Mouse (Mus musculus) heart, embryonic 11.5 days (tissue): ENCODE measurements at regions not wholly inside any gene's neighbourhood (a gene's known extent, or its start where the extent isn't known, plus 50 kb on each side); places are given as distances from the start of the nearest gene placed in this dataset.
"Not testable (repeated sequence)": the region's sequence is repeated elsewhere in the genome, so short reads cannot be mapped to it uniquely, and the experiment has no call there.

Experiments used
- ATAC-seq: fragments of 200-750 bp; cut with Nextera tagmentation; replicated peaks from 2 replicates; pipeline ENCODE4 v1.8.0; 2017; ENCODE audit warnings: moderate library complexity; ENCODE audit not compliant: insufficient number of reproducible peaks, low FRiP score, low TSS enrichment
- H3K27ac ChIP-seq: fragments of 300-500 bp; sonication (generic); 2 replicates; pipeline ENCODE4 v1.5.1; 2014; ENCODE audit warnings: mild to moderate bottlenecking, low read depth, low read length
- H3K27me3 ChIP-seq: fragments of 300-500 bp; sonication (generic); 2 replicates; pipeline ENCODE4 v1.6.1; 2014; ENCODE audit warnings: mild to moderate bottlenecking, low read length, mixed read lengths; ENCODE audit not compliant: control insufficient read depth, insufficient read depth
- H3K36me3 ChIP-seq: fragments of 300-500 bp; sonication (generic); 2 replicates; pipeline ENCODE4 v1.6.1; 2014; ENCODE audit warnings: mild to moderate bottlenecking, low read length, moderate library complexity, mixed read lengths; ENCODE audit not compliant: control insufficient read depth, insufficient read depth
- H3K4me1 ChIP-seq: fragments of 300-500 bp; sonication (generic); 2 replicates; pipeline ENCODE4 v1.6.1; 2014; ENCODE audit warnings: low read length; ENCODE audit not compliant: control insufficient read depth, insufficient read depth
- H3K4me2 ChIP-seq: fragments of 300-500 bp; sonication (generic); 2 replicates; pipeline ENCODE4 v1.6.1; 2014; ENCODE audit warnings: mild to moderate bottlenecking, moderate library complexity
- H3K4me3 ChIP-seq: fragments of 300-500 bp; sonication (generic); 2 replicates; pipeline ENCODE4 v1.5.1; 2014; ENCODE audit warnings: low read depth, low read length
- H3K9ac ChIP-seq: fragments of 300-500 bp; sonication (generic); 2 replicates; pipeline ENCODE4 v1.6.1; 2014; ENCODE audit warnings: mild to moderate bottlenecking, low read depth, low read length, moderate library complexity
- H3K9me3 ChIP-seq: fragments of 300-500 bp; sonication (generic); replicated peaks from 2 replicates; pipeline ENCODE4 v1.6.1; 2016; ENCODE audit warnings: low read length; ENCODE audit not compliant: control insufficient read depth
- WGBS: fragments of 180-500 bp; shearing (Covaris S2); extraction: QIAGEN DNeasy Blood & Tissue Kit; methylation state at CpG from one replicate; pipeline ENCODE4 v1.1.7; 2014; ENCODE audit not compliant: insufficient replicate concordance; 5-methylcytosine and 5-hydroxymethylcytosine counted together

DNA sequence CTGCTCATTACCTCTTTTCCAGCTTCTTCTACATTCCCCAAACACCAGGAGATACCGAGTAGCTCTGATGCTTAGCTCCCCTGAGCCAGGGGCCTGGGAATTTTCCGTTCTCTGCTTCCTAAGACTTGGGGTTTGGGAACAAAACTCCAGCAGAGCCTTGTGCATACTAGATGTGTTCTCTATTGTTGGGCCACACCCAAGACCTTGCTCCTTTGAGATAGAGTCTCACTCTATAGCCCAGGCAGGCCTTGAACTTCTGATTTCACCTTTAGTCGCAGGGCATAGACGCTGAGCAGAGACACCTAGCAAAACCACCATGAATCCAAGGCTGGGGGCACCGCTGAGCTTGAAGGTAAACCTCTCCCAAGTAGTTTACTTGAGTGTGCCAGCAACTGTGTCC lies 126.5 kb upstream of the A430005L14Rik start:
- Histone ChIP-seq H3K27ac (no peak overlapping the region), H3K9me3 (no peaks in the 10 kb centered on the region), H3K9ac (no peak overlapping the region), H3K27me3 (no peaks in the 10 kb centered on the region), H3K4me1 (no peaks in the 10 kb centered on the region), H3K4me2 (no peak overlapping the region), H3K36me3 (no peaks in the 10 kb centered on the region), H3K4me3 (no peak overlapping the region)
- 86% methylated on average over 5 of the region's 5 CpGs for WGBS
- no peak for ATAC-seq

DNA sequence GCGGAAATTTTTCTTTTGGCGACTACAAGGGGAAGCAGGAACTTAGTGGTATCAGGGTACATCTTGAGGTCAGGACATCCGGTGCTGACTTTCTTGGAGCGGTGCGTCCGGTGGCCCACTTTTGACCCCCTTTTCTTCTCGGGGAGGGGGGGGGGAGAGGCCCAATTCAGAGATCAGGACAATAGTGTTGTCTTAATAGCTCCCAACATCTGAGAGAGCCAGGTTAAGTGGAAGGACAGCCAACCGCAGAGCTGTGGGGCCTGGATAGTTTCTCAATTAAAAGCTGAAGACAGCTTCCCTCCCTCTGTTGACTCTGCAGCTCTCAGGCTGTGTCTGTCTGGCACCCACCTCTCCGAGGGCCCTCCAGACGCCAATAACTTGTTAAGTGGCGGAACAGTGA lies 125.8 kb upstream of the A430005L14Rik start:
- not testable (repeated sequence) for H3K27me3 ChIP-seq, H3K36me3 ChIP-seq, H3K4me1 ChIP-seq, H3K9ac ChIP-seq, H3K9me3 ChIP-seq, H3K4me2 ChIP-seq, ATAC-seq, H3K4me3 ChIP-seq, H3K27ac ChIP-seq
- WGBS: 71% methylated on average over 9 of the region's 11 CpGs

DNA sequence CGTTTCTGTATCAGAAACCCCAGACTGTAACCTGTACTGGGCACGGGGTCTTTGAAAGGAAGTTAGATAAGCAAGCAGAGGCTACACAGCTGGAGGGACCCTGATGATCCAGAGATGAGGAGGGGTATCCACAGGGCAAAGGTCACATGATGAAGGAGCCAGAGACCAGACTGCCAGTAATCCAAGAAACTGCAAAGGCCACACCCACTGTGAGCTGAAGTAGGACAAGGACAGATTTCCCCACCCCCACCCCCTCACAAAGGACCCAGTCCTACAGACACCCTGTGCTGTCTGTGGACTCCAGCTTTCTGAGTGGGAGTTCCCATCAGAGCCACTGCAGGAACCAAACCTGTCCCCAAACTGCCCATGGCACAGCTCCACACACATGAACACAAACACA lies 124.9 kb upstream of the A430005L14Rik start:
- no peaks in the 10 kb centered on the region for H3K36me3 ChIP-seq
- WGBS: 42% methylated on average over 2 of the region's 2 CpGs

DNA sequence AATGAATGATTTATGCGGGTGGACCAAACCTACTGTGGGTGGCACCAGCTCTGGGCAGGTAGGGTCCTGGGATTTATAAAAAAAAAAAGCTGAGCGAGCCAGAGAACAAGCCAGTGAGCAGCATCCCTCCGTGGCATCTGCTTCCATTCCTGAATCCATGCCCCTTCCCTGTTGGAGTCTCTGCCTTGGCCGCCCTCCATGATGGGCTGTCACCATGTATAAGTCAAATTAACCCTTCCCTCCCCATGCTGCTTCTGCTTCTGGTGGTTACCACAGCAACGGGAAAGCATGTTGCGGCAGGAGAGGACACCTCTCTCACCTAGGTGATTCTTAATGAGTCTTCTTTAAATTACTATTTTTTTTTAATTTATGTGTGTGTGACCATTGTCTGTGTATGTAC lies 112.3 kb upstream of the A430005L14Rik start:
- whole genome bisulfite sequencing: 81% methylated on average over 6 of the region's 6 CpGs
- H3K27me3 ChIP-seq: no peaks in the 10 kb centered on the region
- ATAC-seq: no peak

More for the DNA sequence above, 124.9 kb upstream of the A430005L14Rik start:
- Histone ChIP-seq H3K4me2 (no peak overlapping the region), H3K27me3 (0 out of 2 replicates have a peak, but pooled peaks cover 2% of the 10 kb centered on the region), H3K9me3 (no peaks in the 10 kb centered on the region), H3K27ac (no peak overlapping the region), H3K4me1 (no peaks in the 10 kb centered on the region), H3K9ac (no peak overlapping the region), H3K4me3 (no peak overlapping the region)
- ATAC-seq: no peak

DNA sequence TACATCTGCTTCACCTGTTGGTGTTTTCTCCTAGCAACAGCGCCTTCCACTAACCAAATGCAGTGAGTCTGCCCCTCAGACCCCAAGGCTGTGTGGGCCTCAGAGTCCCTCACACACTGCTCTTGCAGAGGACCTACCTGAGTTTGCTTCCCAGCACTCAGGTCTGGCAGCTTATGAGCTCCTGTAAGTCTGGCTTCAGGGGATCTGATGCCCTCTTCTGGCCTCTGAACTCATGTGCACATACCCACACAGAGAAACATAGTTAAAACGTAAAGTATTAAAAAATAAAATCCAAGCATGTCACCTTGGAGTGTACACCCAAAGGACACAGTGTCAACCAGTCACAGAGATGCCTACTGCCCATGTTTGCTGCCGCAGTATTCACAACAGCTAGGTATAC lies 108.8 kb upstream of the A430005L14Rik start:
- no peaks in the 10 kb centered on the region for H3K27me3 ChIP-seq
- 59% methylated on average over 3 of the region's 3 CpGs for WGBS
- H3K4me1 ChIP-seq: no peaks in the 10 kb centered on the region
- no peaks in the 10 kb centered on the region for H3K36me3 ChIP-seq
- H3K4me3 ChIP-seq: no peak overlapping the region
- H3K9ac ChIP-seq: no peak overlapping the region
- ATAC-seq: no peak
- H3K9me3 ChIP-seq: no peaks in the 10 kb centered on the region
- no peak overlapping the region for H3K27ac ChIP-seq
- no peak overlapping the region for H3K4me2 ChIP-seq

More for the DNA sequence above, 112.3 kb upstream of the A430005L14Rik start:
- no peaks in the 10 kb centered on the region for H3K4me1 ChIP-seq
- H3K9me3 ChIP-seq: no peaks in the 10 kb centered on the region
- no peak overlapping the region for H3K4me3 ChIP-seq
- no peak overlapping the region for H3K4me2 ChIP-seq
- no peak overlapping the region for H3K27ac ChIP-seq
- H3K36me3 ChIP-seq: no peaks in the 10 kb centered on the region
- H3K9ac ChIP-seq: no peak overlapping the region

DNA sequence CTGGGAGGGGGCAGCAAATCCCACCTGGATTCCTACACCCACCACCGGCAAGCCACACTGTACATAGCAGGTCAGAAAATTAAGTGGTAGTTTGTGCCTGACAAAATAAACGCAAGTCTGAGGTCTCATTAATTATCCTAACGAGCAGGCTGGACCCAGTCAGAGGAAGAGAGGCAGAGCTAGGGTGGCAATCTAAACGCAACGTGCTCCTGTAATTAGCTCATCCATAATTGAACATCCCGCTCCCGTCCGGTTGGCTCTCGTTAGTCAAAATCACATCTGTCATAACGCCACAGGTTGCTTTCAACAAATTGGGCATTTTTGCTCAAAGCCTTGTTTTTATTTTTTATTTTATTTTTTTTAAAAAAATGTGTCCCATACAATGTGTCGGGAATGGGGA lies 106.9 kb upstream of the A430005L14Rik start:
- Histone ChIP-seq H3K36me3 (no peaks in the 10 kb centered on the region), H3K27ac (no peak overlapping the region), H3K4me1 (no peaks in the 10 kb centered on the region), H3K9me3 (no peaks in the 10 kb centered on the region), H3K9ac (no peak overlapping the region), H3K4me3 (no peak overlapping the region), H3K27me3 (no peaks in the 10 kb centered on the region), H3K4me2 (no peak overlapping the region)
- no peak for ATAC-seq
- 65% methylated on average over 11 of the region's 11 CpGs for WGBS

DNA sequence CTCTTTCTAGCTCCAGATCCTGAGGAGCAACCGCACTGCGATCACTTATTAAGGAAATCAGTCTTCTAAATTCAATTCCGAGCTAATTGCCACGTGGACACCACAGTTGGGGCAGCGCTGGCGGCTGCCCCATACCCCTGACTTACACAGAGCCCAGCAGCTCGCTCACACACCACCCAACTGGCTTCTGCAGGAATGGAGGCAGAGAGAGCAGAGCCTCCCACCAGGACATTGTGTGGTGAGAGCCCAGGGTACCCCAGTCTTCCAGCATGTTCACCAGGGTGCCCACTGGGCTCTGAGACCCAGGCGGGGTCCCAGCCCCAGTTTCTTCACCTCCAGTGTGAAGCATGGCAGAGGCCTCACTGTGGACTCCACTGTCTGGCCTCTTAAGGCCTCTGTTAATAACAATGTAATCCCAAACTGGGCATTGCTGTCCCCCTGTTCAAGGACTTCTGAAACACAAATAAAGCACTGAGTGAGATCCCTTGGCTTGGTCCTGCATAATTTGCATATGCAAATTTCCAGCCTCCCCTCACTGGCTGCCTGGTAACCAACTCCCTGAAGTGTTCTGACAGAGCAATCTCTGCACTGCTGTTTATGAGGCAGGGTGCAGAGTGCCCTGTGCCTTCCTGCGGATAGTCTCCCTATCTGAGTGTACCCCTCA lies 102.8 kb upstream of the A430005L14Rik start:
- no peaks in the 10 kb centered on the region for H3K27me3 ChIP-seq
- no peak overlapping the region for H3K4me3 ChIP-seq
- H3K27ac ChIP-seq: no peak overlapping the region
- H3K4me1 ChIP-seq: no peaks in the 10 kb centered on the region
- no peak for ATAC-seq
- H3K9me3 ChIP-seq: 0 out of 2 replicates have a peak, but pooled peaks cover 2% of the 10 kb centered on the region
- H3K9ac ChIP-seq: no peak overlapping the region
- 62% methylated on average over 9 of the region's 9 CpGs for WGBS
- no peak overlapping the region for H3K4me2 ChIP-seq
- no peaks in the 10 kb centered on the region for H3K36me3 ChIP-seq

DNA sequence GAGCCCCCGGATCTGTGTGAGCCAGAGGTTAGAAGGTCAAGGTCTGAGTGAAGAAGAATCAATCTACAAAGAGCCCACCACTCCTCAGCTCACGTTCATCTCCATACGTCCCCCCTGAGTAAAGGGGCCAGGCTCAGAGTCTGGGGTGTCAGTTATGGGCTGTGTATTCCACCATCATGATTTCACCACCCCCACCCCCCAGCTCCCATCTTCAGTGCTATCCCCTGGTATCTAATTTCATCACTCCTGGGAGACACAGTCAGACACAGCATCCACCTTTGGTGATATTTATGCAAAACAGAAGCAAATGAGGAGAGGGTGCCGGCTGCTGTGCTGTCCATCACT lies 102.3 kb upstream of the A430005L14Rik start:
- no peak overlapping the region for H3K4me3 ChIP-seq
- 58% methylated on average over 4 of the region's 4 CpGs for WGBS
- H3K9ac ChIP-seq: no peak overlapping the region
- no peak overlapping the region for H3K27ac ChIP-seq
- 0 out of 2 replicates have a peak, but pooled peaks cover 2% of the 10 kb centered on the region for H3K9me3 ChIP-seq
- H3K36me3 ChIP-seq: no peaks in the 10 kb centered on the region
- no peaks in the 10 kb centered on the region for H3K27me3 ChIP-seq
- H3K4me1 ChIP-seq: no peaks in the 10 kb centered on the region
- ATAC-seq: no peak
- H3K4me2 ChIP-seq: no peak overlapping the region

DNA sequence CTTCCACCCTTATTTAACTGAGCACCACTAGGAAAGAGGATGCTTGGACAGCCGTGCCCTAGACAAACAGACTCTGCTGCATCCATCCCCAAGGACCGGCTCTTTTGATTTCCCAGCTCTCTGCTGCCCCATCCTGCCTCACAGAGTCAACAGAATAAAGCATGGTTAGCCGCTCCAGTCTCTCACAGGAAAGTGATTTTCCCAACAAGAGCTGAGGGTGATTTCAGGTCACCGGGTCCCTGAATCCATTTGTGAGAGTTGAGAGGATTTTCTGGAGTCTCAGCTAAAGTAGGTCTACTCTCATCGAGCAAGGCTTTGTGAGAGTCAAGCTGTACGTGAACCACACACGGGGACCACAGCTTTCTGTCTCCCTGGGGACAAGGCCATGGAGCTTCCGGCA lies 95.6 kb upstream of the A430005L14Rik start:
- no peaks in the 10 kb centered on the region for H3K27me3 ChIP-seq
- 0 out of 2 replicates have a peak, but pooled peaks cover 2% of the 10 kb centered on the region for H3K9me3 ChIP-seq
- H3K27ac ChIP-seq: no peak overlapping the region
- no peak for ATAC-seq
- H3K4me3 ChIP-seq: no peak overlapping the region
- no peak overlapping the region for H3K9ac ChIP-seq
- WGBS: 65% methylated on average over 8 of the region's 8 CpGs
- H3K36me3 ChIP-seq: no peaks in the 10 kb centered on the region
- no peak overlapping the region for H3K4me2 ChIP-seq
- no peaks in the 10 kb centered on the region for H3K4me1 ChIP-seq
